Mouse (Mus musculus): ENCODE results near the gene Olfr140. TPM values are rescaled to one million over a fixed set of nuclear protein-coding genes. Genes with fewer than 3 reads are reported as not detected.

The Olfr140 gene
- not detected in 2 replicates for polyA plus RNA-seq (2015; fragmentation: Nextera tagmentation; extraction: Ambion mirVana)

DNA sequence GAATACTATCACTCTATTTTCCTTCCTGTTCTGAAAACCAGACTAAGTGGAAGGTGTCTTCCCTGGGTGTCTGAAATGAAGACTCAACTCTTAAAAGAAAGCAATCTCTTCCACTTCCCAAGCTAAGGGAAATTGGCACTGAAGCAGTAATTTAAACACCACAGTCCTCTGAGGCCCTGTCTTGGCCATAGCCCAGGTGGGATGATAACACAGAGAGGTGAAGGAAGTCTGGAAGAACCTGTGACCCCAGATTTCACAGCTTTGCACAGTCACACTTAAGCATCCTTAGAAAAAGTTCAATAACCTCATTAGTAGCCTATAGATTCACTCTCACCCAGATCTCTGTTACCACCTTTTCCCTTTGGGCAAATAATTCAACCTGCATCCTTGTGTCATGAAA, at the start of gene Olfr140:
Gene Olfr140, minus strand, starts transcription at position 101 of the 400 bp plus-strand sequence.
- no peak for TF ChIP-seq CTCF (IDR thresholded peaks at IDR 0.05; ENCODE audit: low read depth)
- Histone ChIP-seq H3K4me3 (replicated peaks; ENCODE audit: low read depth, low read length) (no peak within 1 kb of the TSS), H3K27me3 (ENCODE audit: insufficient read depth, low read length) (no peaks in the 10 kb centered on the region), H3K27ac (no peak within 1 kb of the TSS), H3K36me3 (ENCODE audit: insufficient read depth, low read length) (no peaks in the 10 kb centered on the region), H3K9me3 (replicated peaks; ENCODE audit: low read length) (no peaks in the 10 kb centered on the region), H3K4me1 (replicated peaks; ENCODE audit: insufficient read depth, low read length) (no peaks in the 10 kb centered on the region), H3K4me2 (ENCODE audit: low read length) (no peak within 1 kb of the TSS), H3K9ac (ENCODE audit: low read depth, low read length) (no peak within 1 kb of the TSS)
- no peak for DNase-seq (ENCODE audit: low spot score)
- ATAC-seq (replicated peaks; ENCODE audit: low FRiP score, low read depth): no peak

GRCm38 (mm10) chr2:90070065-90070464, 6.7 kb upstream of the Olfr140 start:
- no peak for DNase-seq (ENCODE audit: low spot score)
- Histone ChIP-seq H3K27me3 (ENCODE audit: insufficient read depth, low read length) (no peaks in the 10 kb centered on the region), H3K4me3 (replicated peaks; ENCODE audit: low read depth, low read length) (no peak overlapping the region), H3K4me1 (replicated peaks; ENCODE audit: insufficient read depth, low read length) (no peaks in the 10 kb centered on the region), H3K4me2 (ENCODE audit: low read length) (no peak overlapping the region), H3K9me3 (replicated peaks; ENCODE audit: low read length) (no peaks in the 10 kb centered on the region), H3K27ac (no peak overlapping the region), H3K36me3 (ENCODE audit: insufficient read depth, low read length) (no peaks in the 10 kb centered on the region), H3K9ac (ENCODE audit: low read depth, low read length) (no peak overlapping the region)
- WGBS: 69% methylated on average over 2 of the region's 2 CpGs
- no peak for ATAC-seq (replicated peaks; ENCODE audit: low FRiP score, low read depth)
- no peak for TF ChIP-seq CTCF (IDR thresholded peaks at IDR 0.05; ENCODE audit: low read depth)

DNA sequence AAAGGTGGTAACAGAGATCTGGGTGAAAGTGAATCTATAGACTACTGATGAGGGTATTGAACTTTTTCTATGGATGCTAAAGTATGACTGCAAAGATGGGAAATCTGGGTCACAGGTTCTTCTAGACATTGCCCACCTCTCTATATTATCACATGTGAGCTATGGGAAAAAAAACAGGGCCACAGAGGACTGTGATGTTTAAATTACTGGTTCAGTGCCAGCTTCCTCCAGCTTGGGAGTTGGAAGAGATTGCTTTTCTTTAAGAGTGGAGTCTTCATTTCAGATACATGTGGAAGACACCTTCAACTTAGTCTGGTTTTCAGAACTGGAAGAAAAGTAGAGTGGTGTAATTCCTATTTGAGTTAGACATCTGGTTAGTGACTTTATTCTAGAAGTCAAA, 28.4 kb downstream of the Olfr140 start, which contains the start of gene Olfr1265:
Gene Olfr1265, plus strand, starts transcription at position 301 of the 400 bp plus-strand sequence.
- Histone ChIP-seq H3K27ac (no peak within 1 kb of the TSS), H3K9me3 (replicated peaks; ENCODE audit: low read length) (no peaks in the 10 kb centered on the region), H3K4me2 (ENCODE audit: low read length) (no peak within 1 kb of the TSS), H3K27me3 (ENCODE audit: insufficient read depth, low read length) (no peaks in the 10 kb centered on the region), H3K4me3 (replicated peaks; ENCODE audit: low read depth, low read length) (no peak within 1 kb of the TSS), H3K4me1 (replicated peaks; ENCODE audit: insufficient read depth, low read length) (no peaks in the 10 kb centered on the region), H3K9ac (ENCODE audit: low read depth, low read length) (no peak within 1 kb of the TSS), H3K36me3 (ENCODE audit: insufficient read depth, low read length) (no peaks in the 10 kb centered on the region)
- DNase-seq (ENCODE audit: low spot score): no peak
- TF ChIP-seq CTCF (IDR thresholded peaks at IDR 0.05; ENCODE audit: low read depth): no peak
- no peak for ATAC-seq (replicated peaks; ENCODE audit: low FRiP score, low read depth)

- no peaks in the 10 kb centered on the region for H3K4me1 ChIP-seq (replicated peaks; ENCODE audit: insufficient read depth, low read length)
- WGBS: 61% methylated on average over 2 of the region's 2 CpGs
- no peak for ATAC-seq (replicated peaks; ENCODE audit: low FRiP score, low read depth)
These were observed 37.9 kb downstream of the Olfr140 start, which contains the start of gene Olfr1264 for GRCm38 (mm10) chr2:90025477-90025876. Gene Olfr1264 (minus strand): TSS chr2:90025577.

GRCm38 (mm10) chr2:90011831-90012230, 51.6 kb downstream of the Olfr140 start, which contains the start of gene Olfr1263:
Gene Olfr1263 (plus strand): TSS chr2:90012131.
- Histone ChIP-seq H3K27me3 (ENCODE audit: insufficient read depth, low read length) (no peaks in the 10 kb centered on the region), H3K9ac (ENCODE audit: low read depth, low read length) (no peak within 1 kb of the TSS), H3K4me1 (replicated peaks; ENCODE audit: insufficient read depth, low read length) (no peaks in the 10 kb centered on the region), H3K4me3 (replicated peaks; ENCODE audit: low read depth, low read length) (no peak within 1 kb of the TSS), H3K27ac (no peak within 1 kb of the TSS), H3K36me3 (ENCODE audit: insufficient read depth, low read length) (no peaks in the 10 kb centered on the region), H3K9me3 (replicated peaks; ENCODE audit: low read length) (no peaks in the 10 kb centered on the region), H3K4me2 (ENCODE audit: low read length) (no peak within 1 kb of the TSS)
- 78% methylated on average over 2 of the region's 2 CpGs for WGBS
- ATAC-seq (replicated peaks; ENCODE audit: low FRiP score, low read depth): no peak
- no peak for DNase-seq (ENCODE audit: low spot score)
- no peak for TF ChIP-seq CTCF (IDR thresholded peaks at IDR 0.05; ENCODE audit: low read depth)

More at GRCm38 (mm10) chr2:90025477-90025876, 37.9 kb downstream of the Olfr140 start, which contains the start of gene Olfr1264:
- no peak for DNase-seq (ENCODE audit: low spot score)
- Histone ChIP-seq H3K36me3 (ENCODE audit: insufficient read depth, low read length) (no peaks in the 10 kb centered on the region), H3K27ac (no peak within 1 kb of the TSS), H3K27me3 (ENCODE audit: insufficient read depth, low read length) (no peaks in the 10 kb centered on the region), H3K4me3 (replicated peaks; ENCODE audit: low read depth, low read length) (no peak within 1 kb of the TSS), H3K9ac (ENCODE audit: low read depth, low read length) (no peak within 1 kb of the TSS), H3K4me2 (ENCODE audit: low read length) (no peak within 1 kb of the TSS), H3K9me3 (replicated peaks; ENCODE audit: low read length) (no peaks in the 10 kb centered on the region)
- no peak for TF ChIP-seq CTCF (IDR thresholded peaks at IDR 0.05; ENCODE audit: low read depth)

- DNase-seq (ENCODE audit: low spot score) (no peak), ATAC-seq (replicated peaks; ENCODE audit: low FRiP score, low read depth) (no peak)
- Histone ChIP-seq H3K4me1 (replicated peaks; ENCODE audit: insufficient read depth, low read length) (no peaks in the 10 kb centered on the region), H3K4me2 (ENCODE audit: low read length) (no peak within 1 kb of the TSS), H3K27me3 (ENCODE audit: insufficient read depth, low read length) (no peaks in the 10 kb centered on the region), H3K9ac (ENCODE audit: low read depth, low read length) (no peak within 1 kb of the TSS), H3K9me3 (replicated peaks; ENCODE audit: low read length) (no peaks in the 10 kb centered on the region), H3K27ac (no peak within 1 kb of the TSS), H3K4me3 (replicated peaks; ENCODE audit: low read depth, low read length) (no peak within 1 kb of the TSS), H3K36me3 (ENCODE audit: insufficient read depth, low read length) (no peaks in the 10 kb centered on the region)
- TF ChIP-seq CTCF (IDR thresholded peaks at IDR 0.05; ENCODE audit: low read depth): no peak
These were observed 63.5 kb downstream of the Olfr140 start, which contains the start of gene Olfr1262 for GRCm38 (mm10) chr2:89999845-90000244. Gene Olfr1262 (plus strand): TSS chr2:90000145.

Other genes with a start within 250 kb of the Olfr140 start
- not detected in 2 replicates for gene Olfr1256, start 222.0 kb downstream of the Olfr140 start, polyA plus RNA-seq (2015; fragmentation: Nextera tagmentation; extraction: Ambion mirVana)
- gene Olfr48, start 215.4 kb downstream of the Olfr140 start, polyA plus RNA-seq (2015; fragmentation: Nextera tagmentation; extraction: Ambion mirVana): not detected in 2 replicates
- not detected in 2 replicates for gene Olfr1257, start 185.2 kb downstream of the Olfr140 start, polyA plus RNA-seq (2015; fragmentation: Nextera tagmentation; extraction: Ambion mirVana)
- not detected in 2 replicates for gene Olfr1258, start 136.3 kb downstream of the Olfr140 start, polyA plus RNA-seq (2015; fragmentation: Nextera tagmentation; extraction: Ambion mirVana)
- gene Olfr1259, start 114.9 kb downstream of the Olfr140 start, polyA plus RNA-seq (2015; fragmentation: Nextera tagmentation; extraction: Ambion mirVana): not detected in 2 replicates
- gene Olfr1260, start 89.3 kb downstream of the Olfr140 start, polyA plus RNA-seq (2015; fragmentation: Nextera tagmentation; extraction: Ambion mirVana): not detected in 2 replicates
- not detected in 2 replicates for gene Olfr1261, start 72.4 kb downstream of the Olfr140 start, polyA plus RNA-seq (2015; fragmentation: Nextera tagmentation; extraction: Ambion mirVana)
- gene Olfr1262, start 63.4 kb downstream of the Olfr140 start, polyA plus RNA-seq (2015; fragmentation: Nextera tagmentation; extraction: Ambion mirVana): not detected in 2 replicates
- gene Olfr1263, start 51.5 kb downstream of the Olfr140 start, polyA plus RNA-seq (2015; fragmentation: Nextera tagmentation; extraction: Ambion mirVana): not detected in 2 replicates
- gene Olfr1264, start 38.0 kb downstream of the Olfr140 start, polyA plus RNA-seq (2015; fragmentation: Nextera tagmentation; extraction: Ambion mirVana): not detected in 2 replicates
- gene Olfr1265, start 28.3 kb downstream of the Olfr140 start, polyA plus RNA-seq (2015; fragmentation: Nextera tagmentation; extraction: Ambion mirVana): not detected in 2 replicates
- not detected in 2 replicates for gene Olfr1269, start 57.8 kb upstream of the Olfr140 start, polyA plus RNA-seq (2015; fragmentation: Nextera tagmentation; extraction: Ambion mirVana)
- not detected in 2 replicates for gene Olfr32, start 78.7 kb upstream of the Olfr140 start, polyA plus RNA-seq (2015; fragmentation: Nextera tagmentation; extraction: Ambion mirVana)
- gene Olfr1270, start 89.5 kb upstream of the Olfr140 start, polyA plus RNA-seq (2015; fragmentation: Nextera tagmentation; extraction: Ambion mirVana): not detected in 2 replicates
- gene Olfr1506, start 160.9 kb upstream of the Olfr140 start, polyA plus RNA-seq (2015; fragmentation: Nextera tagmentation; extraction: Ambion mirVana): not detected in 2 replicates
- not detected in 2 replicates for gene Olfr142, start 194.0 kb upstream of the Olfr140 start, polyA plus RNA-seq (2015; fragmentation: Nextera tagmentation; extraction: Ambion mirVana)
- gene Olfr1271, start 207.4 kb upstream of the Olfr140 start, polyA plus RNA-seq (2015; fragmentation: Nextera tagmentation; extraction: Ambion mirVana): not detected in 2 replicates
- gene Olfr1272, start 229.2 kb upstream of the Olfr140 start, polyA plus RNA-seq (2015; fragmentation: Nextera tagmentation; extraction: Ambion mirVana): not detected in 2 replicates